Mouse (Mus musculus) kidney, postnatal 14 days (tissue): ENCODE results near the gene Eef2kmt.

Experiments used
- DNase-seq: peaks from one replicate; pipeline ENCODE4 v3.0.0; 2022; ENCODE audit warnings: mixed read lengths

Gene Eef2kmt

GRCm38 (mm10) chr16:5221403-5221802 is 34.4 kb downstream of the Eef2kmt start:
- DNase-seq: peak; percentile 24

GRCm38 (mm10) chr16:5217341-5218133 is 38.2 kb downstream of the Eef2kmt start:
- DNase-seq: peak; percentile 76

GRCm38 (mm10) chr16:5216686-5217085 is 39.1 kb downstream of the Eef2kmt start:
- no peak for DNase-seq

GRCm38 (mm10) chr16:5214126-5214525 is 41.7 kb downstream of the Eef2kmt start:
- DNase-seq: no peak

- no peak for DNase-seq
These were observed 43.6 kb downstream of the Eef2kmt start for GRCm38 (mm10) chr16:5212150-5212549.

- no peak for DNase-seq
These were observed 45.4 kb downstream of the Eef2kmt start for GRCm38 (mm10) chr16:5210365-5210764.

GRCm38 (mm10) chr16:5206051-5206450 is 49.7 kb downstream of the Eef2kmt start:
- no peak for DNase-seq

GRCm38 (mm10) chr16:5205431-5205970 is 50.3 kb downstream of the Eef2kmt start:
- DNase-seq: no peak

GRCm38 (mm10) chr16:5203668-5204433 is 51.9 kb downstream of the Eef2kmt start, which contains the start of gene Nagpa:
Nagpa (minus strand) TSS chr16:5204012.
- DNase-seq: peak; percentile 90

- DNase-seq: no peak
These were observed 52.6 kb downstream of the Eef2kmt start for GRCm38 (mm10) chr16:5203200-5203599.

GRCm38 (mm10) chr16:5202681-5203080 is 53.1 kb downstream of the Eef2kmt start:
- DNase-seq: peak; percentile 68

GRCm38 (mm10) chr16:5195080-5195479 is 60.7 kb downstream of the Eef2kmt start:
- peak; percentile 73 for DNase-seq
